Mouse (Mus musculus): ENCODE results near the gene Ptprq.
A peak's percentile ranks its signal among the peaks of the same experiment; 100 is the strongest.

Gene Ptprq

DNA sequence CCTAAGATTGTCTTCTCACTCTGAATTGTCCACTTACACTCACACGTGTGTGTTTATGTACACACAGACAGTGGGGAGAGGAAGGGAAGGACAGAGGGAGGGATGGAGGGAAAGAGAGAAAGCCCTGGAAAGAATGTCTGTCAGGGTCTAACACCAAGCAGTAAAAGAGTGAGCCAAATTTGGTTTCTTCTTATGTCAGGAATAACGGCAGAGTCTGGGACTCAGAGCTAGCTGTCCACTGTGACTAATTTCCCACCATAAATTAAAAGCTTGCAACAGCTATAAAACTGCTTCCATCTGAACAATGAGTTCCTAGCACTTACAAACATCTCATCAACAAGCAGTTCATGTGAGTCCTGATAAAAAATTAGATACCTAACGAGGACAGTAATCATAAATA, 91.7 kb downstream of the Ptprq start:
- no peak for DNase-seq (ENCODE audit: low read depth, low spot score)

DNA sequence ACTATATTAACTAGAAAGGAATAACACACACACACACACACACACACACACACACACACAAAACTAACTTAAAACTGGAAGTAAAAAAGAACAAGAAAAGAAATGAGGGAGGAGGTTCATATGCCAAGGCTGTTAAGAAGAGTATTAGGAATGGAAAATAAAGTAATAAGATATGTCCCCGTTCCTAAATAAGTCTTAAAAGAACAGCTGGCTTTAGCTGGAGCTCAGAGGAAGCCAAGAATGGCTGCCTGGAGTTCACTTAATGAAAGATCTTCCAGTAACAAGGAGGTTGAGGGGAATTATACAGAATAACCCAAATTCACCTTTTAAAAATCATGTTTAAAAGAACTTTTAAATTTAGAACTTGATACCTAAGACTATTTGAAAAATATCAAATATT, 93.2 kb downstream of the Ptprq start:
- DNase-seq (ENCODE audit: low read depth, low spot score): no peak

DNA sequence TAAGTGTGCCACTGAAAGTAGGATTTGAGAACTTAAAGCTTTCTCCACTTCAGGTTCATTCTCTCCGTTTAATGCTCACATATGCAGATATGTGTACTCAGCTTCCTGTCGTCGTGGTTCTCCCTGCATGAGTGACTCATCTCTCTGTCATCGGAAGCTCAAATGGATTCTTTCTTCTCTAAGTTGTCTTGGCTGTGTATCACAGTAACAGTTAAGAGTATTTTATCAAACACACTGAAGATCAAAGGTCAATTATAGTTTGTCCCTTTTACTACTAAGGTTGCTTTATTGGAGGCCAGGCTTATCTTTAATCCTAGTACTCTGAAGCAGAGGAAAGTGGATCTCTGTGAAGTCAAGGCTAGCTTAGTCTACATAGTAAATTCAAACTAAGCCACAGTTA, 95.6 kb downstream of the Ptprq start:
- DNase-seq (ENCODE audit: low read depth, low spot score): no peak

GRCm38 (mm10) chr10:107615460-107615859, 104.4 kb downstream of the Ptprq start:
- DNase-seq (ENCODE audit: low read depth, low spot score): no peak

DNA sequence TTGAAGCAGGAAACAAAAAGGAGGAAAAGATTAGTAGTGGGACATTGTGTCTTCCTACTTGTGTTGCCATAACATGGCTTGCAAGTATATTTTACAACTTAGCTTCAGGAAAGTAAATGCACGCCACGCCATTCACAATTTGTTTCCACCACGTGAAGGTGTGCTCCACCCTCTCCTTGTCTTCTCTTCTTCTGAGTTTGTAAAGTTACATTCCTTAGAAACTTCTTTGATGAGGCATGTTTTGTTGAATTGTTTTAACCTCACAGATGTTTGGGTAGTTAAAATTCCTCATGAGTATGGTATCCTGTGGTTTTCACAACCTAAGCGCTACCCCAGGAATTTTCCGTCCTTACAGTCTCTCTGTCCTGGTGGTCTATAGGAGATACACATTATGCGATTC, 118.5 kb downstream of the Ptprq start:
- no peak for DNase-seq (ENCODE audit: low read depth, low spot score)

DNA sequence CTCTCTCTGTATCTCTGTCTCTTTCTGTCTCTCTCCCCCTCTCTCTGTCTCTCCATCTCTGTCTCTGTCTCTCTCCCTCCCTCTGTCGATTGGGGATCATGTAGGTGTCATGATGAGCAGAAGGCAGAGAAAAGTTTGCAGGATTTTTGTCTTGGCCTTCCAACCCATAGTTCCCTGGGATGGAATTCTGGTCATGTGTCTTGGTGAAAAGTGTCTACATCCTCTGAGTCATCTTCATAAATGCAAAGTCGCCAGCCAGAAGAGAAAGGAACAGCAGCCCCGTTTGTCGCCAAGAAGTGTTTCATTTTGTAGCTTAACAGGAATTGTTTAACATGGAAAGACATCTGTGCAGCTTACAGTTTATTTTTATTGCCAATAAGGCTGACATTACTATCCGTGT, 136.5 kb downstream of the Ptprq start:
- no peak for DNase-seq (ENCODE audit: low read depth, low spot score)

DNA sequence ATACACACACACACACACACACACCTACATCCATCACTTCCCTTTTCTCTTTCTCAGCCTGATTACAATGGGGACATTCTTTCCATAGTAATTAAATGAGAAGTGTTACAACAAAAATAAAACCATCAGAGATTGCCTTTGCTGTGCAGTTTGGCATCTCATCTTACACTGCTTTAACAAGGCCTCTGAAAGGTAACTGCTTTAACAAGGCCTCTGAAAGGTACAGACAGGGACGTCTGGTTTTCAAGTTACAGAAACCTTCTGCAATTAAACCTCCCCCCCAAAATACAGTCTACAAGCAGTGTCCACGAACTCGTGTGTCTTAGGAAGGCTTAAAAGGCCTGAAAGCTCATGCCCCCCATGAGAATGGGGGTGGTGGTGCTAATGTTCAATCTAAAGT, 150.8 kb downstream of the Ptprq start:
- no peak for DNase-seq (ENCODE audit: low read depth, low spot score)

GRCm38 (mm10) chr10:107568261-107568660, 151.6 kb downstream of the Ptprq start:
- no peak for DNase-seq (ENCODE audit: low read depth, low spot score)

DNA sequence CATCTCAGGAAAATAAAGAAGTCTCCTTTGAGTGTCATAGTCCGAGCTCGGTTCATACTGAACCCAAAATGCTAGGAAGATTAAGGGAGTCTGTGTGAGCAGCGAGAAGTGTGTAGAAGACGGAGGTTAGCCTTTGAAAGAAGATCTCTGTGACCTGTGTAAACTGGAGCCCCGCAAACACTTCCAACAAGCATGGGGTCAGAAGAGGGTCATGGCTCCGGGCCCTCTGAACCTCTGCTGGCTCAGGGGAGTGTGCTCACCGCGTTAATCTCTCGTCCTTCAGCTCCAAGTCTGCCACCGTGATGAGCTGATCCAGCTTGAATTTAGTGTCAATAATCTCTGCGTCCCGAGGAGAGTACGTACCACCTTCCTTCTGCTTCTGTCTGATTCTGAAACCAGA, 157.0 kb downstream of the Ptprq start:
- peak; percentile 5 for DNase-seq (ENCODE audit: low read depth, low spot score)

GRCm38 (mm10) chr10:107560881-107561280, 159.0 kb downstream of the Ptprq start:
- no peak for DNase-seq (ENCODE audit: low read depth, low spot score)

DNA sequence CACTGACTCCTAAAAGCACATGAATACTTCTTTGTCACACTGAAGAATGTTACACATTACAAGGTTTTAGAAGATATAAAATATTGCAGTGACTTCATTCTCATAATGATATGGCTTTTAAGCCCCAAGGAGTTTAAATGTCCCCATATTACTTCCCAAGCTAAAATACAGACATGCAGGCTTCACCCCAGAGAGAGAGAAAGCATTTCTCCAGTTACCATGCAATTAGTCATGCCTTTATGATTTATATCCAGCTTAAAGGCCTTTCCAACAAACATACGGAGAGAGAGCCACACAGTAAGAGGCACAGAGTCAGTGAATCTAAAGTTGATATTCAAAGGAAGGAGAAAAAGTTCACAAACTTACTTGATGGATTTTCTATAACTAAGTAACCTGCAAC, 176.8 kb downstream of the Ptprq start:
- no peak for DNase-seq (ENCODE audit: low read depth, low spot score)

DNA sequence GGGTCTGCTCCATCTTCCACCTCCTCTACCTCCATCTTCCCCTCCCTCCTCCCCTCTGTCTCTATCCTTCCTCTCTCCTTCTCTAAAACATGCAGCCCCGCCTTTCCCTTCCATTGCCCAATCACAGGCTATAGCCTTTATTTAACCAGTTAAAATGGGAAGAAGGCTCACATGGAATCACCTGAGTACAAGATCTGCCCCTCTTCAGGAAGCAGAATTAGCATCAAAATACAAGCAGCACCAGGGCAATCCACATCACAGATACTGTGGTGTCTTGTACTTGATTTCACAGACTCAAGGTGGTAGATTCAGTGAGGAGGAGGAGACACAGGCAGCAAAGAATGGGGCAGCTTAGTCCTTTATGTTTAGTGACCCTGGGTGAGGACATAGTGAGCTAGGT, 191.1 kb downstream of the Ptprq start:
- peak; percentile 44 for DNase-seq (ENCODE audit: low read depth, low spot score)

- no peak for DNase-seq (ENCODE audit: low read depth, low spot score)
Observed at GRCm38 (mm10) chr10:107519216-107519615, 200.6 kb downstream of the Ptprq start.

GRCm38 (mm10) chr10:107516641-107517040, 203.2 kb downstream of the Ptprq start:
- DNase-seq (ENCODE audit: low read depth, low spot score): no peak

- no peak for DNase-seq (ENCODE audit: low read depth, low spot score)
Observed at GRCm38 (mm10) chr10:107514735-107515134, 205.1 kb downstream of the Ptprq start.

- DNase-seq (ENCODE audit: low read depth, low spot score): no peak
Observed at GRCm38 (mm10) chr10:107506397-107506796, 213.5 kb downstream of the Ptprq start.

DNA sequence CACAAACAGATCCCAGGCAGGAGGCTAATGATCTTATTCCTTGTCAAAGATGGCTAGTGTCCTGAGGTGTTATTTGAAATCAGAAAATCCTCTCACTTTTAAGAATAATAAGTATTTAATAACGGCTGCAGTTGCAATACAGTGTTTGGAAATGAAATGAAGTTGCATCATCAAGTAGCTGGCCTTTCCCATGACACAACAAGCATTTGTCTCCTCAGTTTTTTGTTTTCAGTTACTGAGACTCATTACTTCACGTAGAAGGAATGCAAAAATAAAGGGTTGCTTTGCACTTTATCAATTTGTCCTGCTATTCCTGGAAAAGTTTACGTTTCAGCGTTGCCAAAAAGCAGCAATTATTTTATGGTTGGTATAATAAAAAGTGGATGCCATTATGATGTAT, 216.4 kb downstream of the Ptprq start:
- no peak for DNase-seq (ENCODE audit: low read depth, low spot score)

- DNase-seq (ENCODE audit: low read depth, low spot score): no peak
Observed at GRCm38 (mm10) chr10:107502193-107502592, 217.7 kb downstream of the Ptprq start.

DNA sequence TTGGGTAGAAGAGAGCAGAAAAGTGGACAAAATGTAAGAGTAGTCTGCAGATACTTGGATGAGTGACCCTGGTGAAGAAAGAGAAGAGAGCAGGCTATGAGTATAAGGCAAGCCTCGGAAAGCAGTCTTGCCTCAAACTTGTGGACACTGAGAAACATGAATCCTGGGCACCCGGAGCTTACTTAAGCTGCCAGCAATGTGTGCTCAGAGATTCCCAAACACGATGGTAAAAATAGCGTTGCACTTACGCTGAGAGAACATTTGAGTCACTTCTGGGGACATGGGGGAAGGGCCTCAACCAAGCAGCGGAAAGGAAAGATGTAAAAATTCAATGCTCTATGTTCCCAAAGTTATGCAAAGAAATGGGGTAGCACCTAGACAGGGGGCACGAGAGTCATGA, 220.2 kb downstream of the Ptprq start:
- no peak for DNase-seq (ENCODE audit: low read depth, low spot score)

GRCm38 (mm10) chr10:107496402-107496801, 223.4 kb downstream of the Ptprq start:
- no peak for DNase-seq (ENCODE audit: low read depth, low spot score)

GRCm38 (mm10) chr10:107494568-107494967, 225.3 kb downstream of the Ptprq start, which contains the start of gene Myf6:
Gene Myf6, minus strand, starts transcription at chr10:107494737.
- no peak for DNase-seq (ENCODE audit: low read depth, low spot score)

DNA sequence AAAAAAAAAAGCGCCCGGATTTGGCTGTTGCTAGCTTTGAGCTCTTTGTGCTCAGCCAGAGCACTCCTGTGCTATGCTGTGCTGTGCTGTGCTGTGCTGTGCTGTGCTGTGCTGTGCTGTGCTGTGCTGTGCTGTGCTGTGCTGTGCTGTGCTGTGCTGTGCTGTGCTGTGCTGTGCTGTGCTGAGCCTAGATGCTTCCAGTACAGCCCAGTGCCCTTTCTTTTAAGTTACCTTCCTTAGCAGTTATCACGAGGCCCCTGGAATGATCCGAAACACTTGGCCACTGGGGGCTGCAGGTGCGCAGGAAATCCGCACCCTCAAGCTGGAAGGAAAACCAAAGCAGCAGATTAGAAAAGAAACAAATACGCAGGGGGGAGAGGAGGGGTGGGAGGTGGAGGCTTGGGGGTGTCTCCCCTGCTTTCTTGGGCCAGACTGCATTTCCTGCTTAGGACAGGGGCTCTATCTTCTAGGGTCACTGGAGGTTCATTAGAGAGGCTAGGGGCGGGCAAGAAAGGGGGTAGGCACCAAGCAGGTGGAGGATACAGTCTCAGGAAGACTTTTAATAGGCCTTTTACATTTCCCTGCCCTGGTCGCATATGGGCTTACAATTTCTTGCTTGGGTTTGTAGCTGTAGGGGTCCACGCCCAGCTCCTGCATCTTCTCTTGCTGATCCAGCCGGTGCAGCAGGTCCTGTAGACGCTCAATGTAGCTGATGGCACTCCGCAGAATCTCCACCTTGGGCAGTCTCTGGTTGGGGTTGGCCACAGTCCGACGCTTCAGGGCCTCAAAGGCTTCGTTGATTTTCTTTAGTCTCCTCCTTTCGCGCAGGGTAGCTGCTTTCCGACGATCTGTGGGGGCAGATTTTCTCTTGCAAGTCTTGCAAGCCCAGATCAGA, 226.0 kb downstream of the Ptprq start:
- DNase-seq (ENCODE audit: low read depth, low spot score): peak; percentile 28

GRCm38 (mm10) chr10:107492867-107493579, 226.8 kb downstream of the Ptprq start:
- peak; percentile 33 for DNase-seq (ENCODE audit: low read depth, low spot score)

All from ZHBTc4 (cell line).